Mouse (Mus musculus): ENCODE results near the gene Ttl. TPM values are rescaled to one million over a fixed set of nuclear protein-coding genes. Genes with fewer than 3 reads are reported as not detected.

Gene Ttl
- total RNA-seq (2022): 10 to 100 TPM; 17.9 to 22.8 (median 21.9) TPM

DNA sequence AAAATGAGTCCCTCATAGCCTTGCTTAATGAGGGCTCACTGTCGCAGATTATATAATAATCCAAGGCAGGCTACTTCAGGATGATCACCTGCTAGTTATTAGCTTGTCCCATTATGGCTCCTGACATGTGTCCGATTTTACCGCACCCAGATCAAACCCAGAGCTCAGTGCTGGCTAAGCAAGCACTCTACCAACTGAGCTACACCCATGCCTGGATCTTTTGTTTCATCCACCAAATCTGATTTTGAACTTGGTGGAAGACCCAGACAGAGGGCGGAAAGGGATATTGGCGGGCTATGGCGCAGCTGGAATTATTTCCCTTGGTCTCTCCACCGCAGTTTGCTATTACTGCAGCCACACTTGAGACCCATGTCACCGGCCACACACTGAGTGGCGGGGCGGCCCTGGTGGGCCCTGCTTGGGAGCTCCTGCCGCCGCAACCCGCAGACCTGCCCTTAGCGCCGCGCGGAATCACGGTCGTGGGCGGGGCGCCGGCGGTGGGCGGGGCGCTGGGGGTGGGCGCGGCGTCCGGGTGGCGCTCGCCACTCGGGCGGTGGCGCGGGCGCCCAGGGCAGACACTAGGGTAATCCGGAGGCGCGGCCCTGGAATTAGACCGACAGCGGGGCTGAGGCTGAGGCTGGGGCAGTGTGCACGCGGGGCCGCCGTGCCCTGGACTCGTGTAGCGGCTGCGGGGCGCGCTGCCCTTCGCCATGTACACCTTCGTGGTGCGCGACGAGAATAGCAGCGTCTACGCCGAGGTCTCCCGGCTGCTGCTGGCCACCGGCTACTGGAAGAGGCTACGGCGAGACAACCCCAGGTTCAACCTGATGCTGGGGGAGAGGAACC is at the start of gene Ttl:
TSS of gene Ttl (plus strand) at position 506 of the 846 bp plus-strand sequence.
- peak; percentile 65 for DNase-seq (ENCODE audit: low spot score)

- DNase-seq (ENCODE audit: low spot score): no peak
These were observed 45.6 kb upstream of the Ttl start for GRCm38 (mm10) chr2:129020106-129020505.

- DNase-seq (ENCODE audit: low spot score): no peak
These were observed 40.9 kb upstream of the Ttl start for GRCm38 (mm10) chr2:129024820-129025219.

- DNase-seq (ENCODE audit: low spot score): no peak
These were observed 30.4 kb upstream of the Ttl start for GRCm38 (mm10) chr2:129035381-129035780.

- no peak for DNase-seq (ENCODE audit: low spot score)
These were observed 27.3 kb upstream of the Ttl start for GRCm38 (mm10) chr2:129038426-129038936.

DNA sequence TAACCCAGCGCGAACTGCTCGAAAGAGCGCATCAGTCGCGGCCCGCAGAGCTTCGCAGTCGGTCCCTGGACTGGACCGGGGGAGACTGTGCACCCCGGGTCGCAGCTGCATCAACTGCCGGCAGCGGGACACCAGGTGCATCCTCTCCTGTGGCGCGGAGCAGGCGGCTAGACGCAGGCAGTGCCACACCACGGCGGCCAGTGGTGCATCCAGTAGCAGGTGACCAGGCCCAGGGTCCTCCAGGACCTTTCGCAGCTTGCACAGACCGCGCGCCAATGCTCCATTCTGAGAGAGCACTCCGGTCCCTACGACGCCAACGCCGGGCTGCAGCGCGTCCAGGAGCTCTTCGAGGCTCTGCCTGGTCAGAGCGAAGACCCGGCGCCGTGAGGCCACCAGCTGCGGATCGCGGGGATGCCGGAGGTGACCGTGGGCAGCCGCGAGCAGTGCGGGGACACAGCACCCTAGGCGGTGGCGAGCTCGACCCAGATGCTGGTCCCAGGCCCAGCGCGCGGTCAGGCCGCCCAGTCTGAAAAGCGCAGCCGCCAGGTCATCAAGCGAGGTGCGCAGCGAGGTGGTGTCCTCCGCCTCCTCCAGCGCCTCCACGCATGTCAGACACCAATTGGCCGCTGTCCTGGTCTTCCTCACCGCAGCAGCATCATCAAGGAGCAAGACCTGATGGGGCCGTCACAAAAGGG is 26.7 kb upstream of the Ttl start:
- DNase-seq (ENCODE audit: low spot score): no peak

DNA sequence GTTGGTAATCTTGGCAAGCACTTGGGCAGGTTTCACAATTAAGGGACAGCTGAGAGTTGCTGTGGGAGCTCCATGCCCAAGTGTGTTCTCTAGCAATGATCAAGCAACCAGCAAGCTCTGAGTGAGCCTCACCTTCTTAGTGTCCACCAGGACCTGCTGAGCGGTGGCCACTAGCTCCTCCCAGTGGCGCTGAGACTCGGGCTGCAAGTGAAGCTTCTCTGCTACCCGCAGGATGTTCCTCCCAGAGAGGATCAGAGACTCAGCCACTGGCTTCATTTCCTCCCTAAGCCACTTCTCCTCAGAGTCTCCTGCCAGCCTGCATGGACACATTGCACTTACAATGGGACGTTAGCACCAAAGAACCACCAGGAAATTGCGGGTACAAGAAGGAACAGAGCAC is 25.2 kb upstream of the Ttl start:
- DNase-seq (ENCODE audit: low spot score): no peak

DNA sequence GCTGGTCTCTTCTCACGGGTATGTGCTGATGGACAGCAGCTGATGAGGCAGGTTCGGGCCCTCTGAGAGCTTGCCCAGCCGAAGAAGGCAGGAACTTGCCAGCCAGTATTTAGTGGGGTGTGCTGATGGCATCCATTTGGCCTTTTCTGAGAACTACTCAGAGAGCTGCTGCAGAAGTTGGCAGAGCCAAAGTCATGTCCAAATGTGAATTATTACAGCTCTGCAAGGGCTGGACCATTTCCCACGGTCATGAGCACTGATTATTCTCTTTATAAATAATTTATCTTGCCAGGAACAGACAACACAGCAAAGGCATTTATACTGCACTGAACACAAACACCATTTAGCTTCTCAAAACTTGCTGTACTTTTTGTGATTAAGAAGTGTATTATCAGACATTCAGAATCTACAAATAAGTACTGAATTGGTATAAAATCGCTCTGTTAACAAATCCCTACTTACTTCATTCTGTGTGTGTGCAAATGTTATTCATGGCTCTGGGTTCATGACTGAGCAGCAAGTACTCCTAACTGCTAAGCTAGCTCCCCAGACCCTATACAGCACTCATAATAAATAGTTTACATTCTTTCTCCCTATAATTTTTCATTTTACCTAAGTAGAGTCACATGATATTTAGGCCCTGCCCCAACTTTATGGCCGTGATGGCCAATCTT is 19.4 kb upstream of the Ttl start:
- DNase-seq (ENCODE audit: low spot score): peak; percentile 41

DNA sequence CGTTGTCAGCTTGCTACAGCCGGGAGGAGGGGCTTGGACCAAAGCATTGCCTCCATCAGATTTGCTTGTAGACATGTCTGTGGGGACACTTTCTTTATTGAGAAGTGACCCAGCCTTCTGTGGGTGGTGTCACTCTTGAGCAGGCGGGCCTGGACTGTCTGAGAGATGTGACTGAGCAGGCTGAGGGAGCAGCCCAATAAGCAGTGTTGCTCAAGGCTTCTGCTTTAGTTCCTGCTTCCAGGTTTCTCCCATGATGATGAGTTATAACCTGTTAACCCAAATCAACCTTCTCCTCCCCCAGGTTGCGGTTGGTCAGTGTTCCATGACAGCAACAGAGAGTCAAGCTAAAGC is 18.9 kb upstream of the Ttl start:
- DNase-seq (ENCODE audit: low spot score): no peak

- no peak for DNase-seq (ENCODE audit: low spot score)
These were observed 17.9 kb upstream of the Ttl start, which contains the start of gene Vinac1 for GRCm38 (mm10) chr2:129047811-129048210. Vinac1 (minus strand) TSS chr2:129048172.

DNA sequence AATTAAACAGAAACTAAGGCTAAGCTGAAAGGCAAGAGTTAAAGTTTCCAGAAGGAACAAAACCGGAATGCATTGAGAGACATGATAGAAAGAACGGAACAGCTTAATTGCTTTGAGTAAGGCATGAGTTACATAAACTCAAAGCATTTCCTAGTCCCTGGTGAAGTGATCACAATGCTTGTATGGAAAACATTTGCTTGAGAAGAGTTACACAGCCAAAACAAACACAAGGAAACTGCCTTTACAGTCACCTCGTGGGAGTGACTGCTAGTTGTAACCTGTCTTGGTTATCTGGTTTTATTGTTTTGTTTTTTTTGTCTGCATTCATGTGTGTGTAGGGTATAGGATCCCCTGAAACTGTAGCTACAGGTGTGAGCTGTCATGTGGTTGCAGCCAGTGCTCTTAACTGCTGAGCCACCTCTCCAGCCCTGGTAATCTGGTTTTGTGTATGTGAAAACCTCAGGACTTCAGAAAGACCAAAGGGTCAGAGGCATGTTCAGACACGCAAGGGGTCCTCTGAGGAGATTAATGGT is 13.2 kb upstream of the Ttl start:
- DNase-seq (ENCODE audit: low spot score): no peak

- DNase-seq (ENCODE audit: low spot score): no peak
These were observed 10.0 kb upstream of the Ttl start for GRCm38 (mm10) chr2:129055741-129056140.

- DNase-seq (ENCODE audit: low spot score): no peak
These were observed 9.1 kb upstream of the Ttl start for GRCm38 (mm10) chr2:129056597-129056996.

DNA sequence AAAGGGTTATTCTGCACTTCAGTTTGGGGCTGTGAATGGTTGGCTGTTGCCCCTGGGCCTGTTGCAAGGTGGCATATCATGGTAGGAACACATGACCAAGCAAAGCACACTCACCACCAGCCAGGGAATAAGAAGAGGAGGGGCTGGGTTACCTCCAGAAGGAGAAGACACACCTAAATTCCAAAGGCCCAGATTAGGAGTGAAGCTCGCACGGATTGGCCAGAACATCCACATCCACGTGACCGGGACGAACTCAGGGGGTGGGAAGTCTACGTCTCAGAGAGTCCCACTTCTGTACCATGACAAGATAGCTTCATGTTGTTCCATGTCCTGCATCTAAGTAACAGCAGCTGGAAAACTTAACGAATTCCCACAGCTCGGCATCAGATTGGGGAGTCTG is 8.5 kb upstream of the Ttl start:
- DNase-seq (ENCODE audit: low spot score): no peak

- no peak for DNase-seq (ENCODE audit: low spot score)
These were observed 7.8 kb upstream of the Ttl start for GRCm38 (mm10) chr2:129057920-129058361.

DNA sequence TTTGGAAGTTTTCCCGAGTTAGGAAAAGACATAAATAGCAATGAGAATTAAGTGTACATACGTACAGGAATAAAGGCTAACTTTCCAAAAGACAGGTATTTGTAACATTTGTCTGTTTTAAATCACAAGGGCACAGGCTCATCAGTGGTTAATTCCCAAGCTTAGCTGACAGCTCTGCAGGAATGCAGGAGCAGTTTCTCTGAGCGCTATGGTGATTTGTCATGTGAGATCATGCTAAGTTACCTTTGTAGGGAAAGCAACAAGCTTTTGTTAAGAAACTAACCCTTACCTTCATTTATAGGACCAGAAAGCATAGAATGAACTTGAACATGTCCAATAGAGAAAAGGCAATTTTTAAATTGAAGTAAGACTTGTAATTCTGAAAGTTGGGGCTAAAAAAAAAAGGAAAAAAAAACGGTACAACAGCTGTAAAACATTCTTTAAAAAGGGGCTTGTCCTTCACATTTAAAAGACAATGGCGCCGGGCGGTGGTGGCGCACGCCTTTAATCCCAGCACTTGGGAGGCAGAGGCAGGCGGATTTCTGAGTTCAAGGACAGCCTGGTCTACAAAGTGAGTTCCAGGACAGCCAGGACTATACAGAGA is 4.2 kb upstream of the Ttl start:
- no peak for DNase-seq (ENCODE audit: low spot score)

GRCm38 (mm10) chr2:129066326-129066725 is 584 bp downstream of the Ttl start:
- DNase-seq (ENCODE audit: low spot score): peak; percentile 41

DNA sequence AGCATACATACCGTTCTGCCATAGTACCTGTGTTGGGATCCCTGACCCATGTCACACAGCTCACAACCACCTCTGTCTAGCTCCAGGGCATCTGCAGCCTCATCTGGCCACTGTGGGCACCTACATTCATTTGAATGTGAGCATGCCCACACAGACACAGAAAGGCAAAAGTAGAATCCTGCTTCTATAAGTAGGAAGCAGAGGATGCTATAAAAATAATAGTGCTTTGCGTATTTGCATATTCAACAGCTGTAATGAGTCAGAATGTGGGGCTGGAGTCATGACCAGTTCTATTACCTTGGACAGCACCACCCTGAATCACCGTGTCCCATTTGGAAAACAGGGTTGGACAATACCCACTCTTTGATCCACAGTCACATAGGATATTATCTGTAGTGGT is 4.6 kb downstream of the Ttl start:
- no peak for DNase-seq (ENCODE audit: low spot score)

- no peak for DNase-seq (ENCODE audit: low spot score)
These were observed 12.6 kb downstream of the Ttl start for GRCm38 (mm10) chr2:129078313-129078712.

DNA sequence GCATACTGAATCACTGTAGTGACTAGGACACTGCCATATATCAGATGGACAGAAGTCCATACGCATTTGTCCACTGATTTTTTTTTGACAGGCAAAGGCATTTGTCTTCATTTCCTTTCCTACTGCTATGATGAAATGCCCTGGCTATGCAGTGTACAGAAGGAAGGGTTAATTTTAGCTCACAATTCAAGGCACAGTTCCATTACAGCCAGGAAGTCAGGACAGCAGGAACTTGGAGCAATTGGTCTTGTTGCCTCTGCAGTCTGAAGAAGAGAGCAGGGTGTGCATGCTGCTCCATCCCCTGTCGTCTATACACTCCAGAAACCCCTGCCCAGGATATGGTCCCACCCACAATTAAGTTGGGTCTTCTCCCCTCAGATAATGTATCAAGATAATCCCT is 13.5 kb downstream of the Ttl start:
- no peak for DNase-seq (ENCODE audit: low spot score)

DNA sequence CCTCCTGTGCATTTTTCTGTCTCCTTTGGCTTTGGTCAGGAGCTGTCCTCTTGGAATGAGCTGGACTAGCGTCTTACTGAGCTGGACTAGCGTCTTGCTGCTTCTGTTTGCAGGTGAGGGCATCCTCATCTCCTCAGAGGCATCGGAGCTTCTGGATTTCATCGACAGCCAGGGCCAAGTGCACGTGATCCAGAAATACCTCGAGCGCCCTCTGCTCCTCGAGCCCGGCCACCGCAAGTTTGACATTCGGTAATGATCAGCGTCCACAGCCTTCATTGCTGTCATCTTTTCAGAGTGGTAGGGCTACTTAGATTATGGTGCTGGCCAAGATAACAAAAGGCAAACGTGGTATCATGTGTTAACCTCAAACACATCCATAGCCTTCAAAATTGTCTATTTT is 15.4 kb downstream of the Ttl start:
- no peak for DNase-seq (ENCODE audit: low spot score)

- DNase-seq (ENCODE audit: low spot score): no peak
These were observed 17.8 kb downstream of the Ttl start for GRCm38 (mm10) chr2:129083514-129083913.
